Mouse (Mus musculus) heart, embryonic 16.5 days (tissue): ENCODE measurements at regions not wholly inside any gene's neighbourhood (a gene's known extent, or its start where the extent isn't known, plus 50 kb on each side); places are given as distances from the start of the nearest gene placed in this dataset.

Experiments used
- ATAC-seq: fragments of 200-750 bp; cut with Nextera tagmentation; replicated peaks from 2 replicates; pipeline ENCODE4 v1.8.0; 2017; ENCODE audit warnings: moderate number of reproducible peaks; ENCODE audit not compliant: insufficient read depth, low FRiP score; ENCODE audit errors: extremely low read depth
- H3K27ac ChIP-seq: fragments of 300-500 bp; sonication (generic); 2 replicates; pipeline ENCODE4 v1.5.1; 2014; ENCODE audit warnings: mild to moderate bottlenecking, low read length, control low read depth, moderate library complexity
- H3K27me3 ChIP-seq: fragments of 300-500 bp; sonication (generic); 2 replicates; pipeline ENCODE4 v1.6.1; 2014; ENCODE audit warnings: low read length, mixed read lengths; ENCODE audit not compliant: control insufficient read depth, insufficient read depth
- H3K36me3 ChIP-seq: fragments of 300-500 bp; sonication (generic); 2 replicates; pipeline ENCODE4 v1.6.1; 2014; ENCODE audit not compliant: control insufficient read depth, insufficient read depth
- H3K4me1 ChIP-seq: fragments of 300-500 bp; sonication (generic); 2 replicates; pipeline ENCODE4 v1.6.1; 2014; ENCODE audit warnings: low read length, mixed read lengths; ENCODE audit not compliant: control insufficient read depth, insufficient read depth
- H3K4me2 ChIP-seq: fragments of 300-500 bp; sonication (generic); 2 replicates; pipeline ENCODE4 v1.6.1; 2014; ENCODE audit warnings: low read depth, mild to moderate bottlenecking, control low read depth, low read length
- H3K4me3 ChIP-seq: fragments of 300-500 bp; sonication (generic); 2 replicates; pipeline ENCODE4 v1.5.1; 2014; ENCODE audit warnings: mild to moderate bottlenecking, control low read depth, low read length
- H3K9ac ChIP-seq: fragments of 300-500 bp; sonication (generic); 2 replicates; pipeline ENCODE4 v1.6.1; 2014; ENCODE audit warnings: low read length, control low read depth
- H3K9me3 ChIP-seq: fragments of 300-500 bp; sonication (generic); replicated peaks from 2 replicates; pipeline ENCODE4 v1.6.1; 2016; ENCODE audit warnings: low read length; ENCODE audit not compliant: control insufficient read depth
- whole genome bisulfite sequencing: fragments of 180-500 bp; shearing (Covaris S2); extraction: QIAGEN DNeasy Blood & Tissue Kit; methylation state at CpG from one replicate; pipeline ENCODE4 v1.1.7; 2014; 5-methylcytosine and 5-hydroxymethylcytosine counted together

- Histone ChIP-seq H3K36me3 (no peaks in the 10 kb centered on the region), H3K9me3 (no peaks in the 10 kb centered on the region), H3K4me1 (no peaks in the 10 kb centered on the region), H3K4me2 (no peak overlapping the region), H3K27me3 (no peaks in the 10 kb centered on the region), H3K27ac (no peak overlapping the region), H3K4me3 (no peak overlapping the region), H3K9ac (no peak overlapping the region)
- ATAC-seq = no peak
- WGBS = 70% methylated on average over 3 of the region's 3 CpGs
These were observed 277.5 kb upstream of the Camk1g start for GRCm38 (mm10) chr1:193647371-193648270.

DNA sequence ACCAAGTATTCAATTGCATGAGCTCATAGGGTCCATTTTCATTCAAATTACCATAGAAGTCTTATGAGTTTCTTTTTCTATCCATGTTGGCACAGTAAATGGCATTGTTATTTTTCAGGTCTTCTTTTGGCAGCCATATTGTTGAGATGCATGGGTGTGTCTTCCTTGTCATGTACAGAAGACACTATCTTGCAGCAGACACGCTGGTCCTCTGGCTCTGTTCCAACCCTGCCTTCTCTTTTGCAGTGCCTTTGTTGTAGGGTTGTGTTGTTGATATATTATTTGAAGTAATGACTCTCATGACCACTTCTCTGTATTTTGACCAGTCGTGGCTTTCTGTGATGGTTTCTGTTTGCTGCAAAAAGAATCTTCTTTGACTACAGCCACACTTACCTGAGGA, 274.4 kb upstream of the Camk1g start:
- Histone ChIP-seq H3K4me2 (no peak overlapping the region), H3K4me1 (no peaks in the 10 kb centered on the region), H3K27me3 (no peaks in the 10 kb centered on the region), H3K9me3 (no peaks in the 10 kb centered on the region), H3K36me3 (no peaks in the 10 kb centered on the region), H3K27ac (no peak overlapping the region), H3K4me3 (no peak overlapping the region), H3K9ac (no peak overlapping the region)
- 74% methylated on average over 2 of the region's 2 CpGs for WGBS
- ATAC-seq = no peak

GRCm38 (mm10) chr1:193636451-193636850, 266.4 kb upstream of the Camk1g start:
- H3K4me1 ChIP-seq = no peaks in the 10 kb centered on the region
- no peak for ATAC-seq
- no peaks in the 10 kb centered on the region for H3K36me3 ChIP-seq
- no peak overlapping the region for H3K9ac ChIP-seq
- H3K4me2 ChIP-seq = no peak overlapping the region
- H3K4me3 ChIP-seq = no peak overlapping the region
- no peak overlapping the region for H3K27ac ChIP-seq
- H3K9me3 ChIP-seq = no peaks in the 10 kb centered on the region
- 60% methylated on average over 5 of the region's 5 CpGs for WGBS
- no peaks in the 10 kb centered on the region for H3K27me3 ChIP-seq

GRCm38 (mm10) chr1:193632115-193632514, 262.0 kb upstream of the Camk1g start:
- no peak overlapping the region for H3K27ac ChIP-seq
- no peak for ATAC-seq
- 88% methylated on average over 2 of the region's 2 CpGs for WGBS
- H3K36me3 ChIP-seq = no peaks in the 10 kb centered on the region
- no peaks in the 10 kb centered on the region for H3K9me3 ChIP-seq
- no peak overlapping the region for H3K4me3 ChIP-seq
- no peak overlapping the region for H3K4me2 ChIP-seq
- H3K4me1 ChIP-seq = peaks cover 16% of the 10 kb centered on the region
- no peaks in the 10 kb centered on the region for H3K27me3 ChIP-seq
- no peak overlapping the region for H3K9ac ChIP-seq

GRCm38 (mm10) chr1:193629887-193630286, 259.8 kb upstream of the Camk1g start:
- peak overlapping the region; percentile 22; the same call in 1 of the 2 replicates for H3K4me2 ChIP-seq
- no peaks in the 10 kb centered on the region for H3K27me3 ChIP-seq
- no peaks in the 10 kb centered on the region for H3K9me3 ChIP-seq
- no peak overlapping the region for H3K4me3 ChIP-seq
- H3K9ac ChIP-seq = no peak overlapping the region
- WGBS = 22% methylated on average over 2 of the region's 2 CpGs
- 0 out of 2 replicates have a peak, but pooled peaks have one; percentile 53 for ATAC-seq
- peaks cover 25% of the 10 kb centered on the region for H3K4me1 ChIP-seq
- peak overlapping the region; percentile 58 for H3K27ac ChIP-seq
- no peaks in the 10 kb centered on the region for H3K36me3 ChIP-seq

GRCm38 (mm10) chr1:193626924-193627849, 257.1 kb upstream of the Camk1g start:
- Histone ChIP-seq H3K4me3 (no peak overlapping the region), H3K9me3 (no peaks in the 10 kb centered on the region), H3K27ac (no peak overlapping the region), H3K36me3 (no peaks in the 10 kb centered on the region), H3K4me2 (no peak overlapping the region), H3K9ac (no peak overlapping the region), H3K27me3 (no peaks in the 10 kb centered on the region), H3K4me1 (peaks cover 25% of the 10 kb centered on the region)
- no peak for ATAC-seq
- WGBS = 53% methylated on average over 16 of the region's 16 CpGs

DNA sequence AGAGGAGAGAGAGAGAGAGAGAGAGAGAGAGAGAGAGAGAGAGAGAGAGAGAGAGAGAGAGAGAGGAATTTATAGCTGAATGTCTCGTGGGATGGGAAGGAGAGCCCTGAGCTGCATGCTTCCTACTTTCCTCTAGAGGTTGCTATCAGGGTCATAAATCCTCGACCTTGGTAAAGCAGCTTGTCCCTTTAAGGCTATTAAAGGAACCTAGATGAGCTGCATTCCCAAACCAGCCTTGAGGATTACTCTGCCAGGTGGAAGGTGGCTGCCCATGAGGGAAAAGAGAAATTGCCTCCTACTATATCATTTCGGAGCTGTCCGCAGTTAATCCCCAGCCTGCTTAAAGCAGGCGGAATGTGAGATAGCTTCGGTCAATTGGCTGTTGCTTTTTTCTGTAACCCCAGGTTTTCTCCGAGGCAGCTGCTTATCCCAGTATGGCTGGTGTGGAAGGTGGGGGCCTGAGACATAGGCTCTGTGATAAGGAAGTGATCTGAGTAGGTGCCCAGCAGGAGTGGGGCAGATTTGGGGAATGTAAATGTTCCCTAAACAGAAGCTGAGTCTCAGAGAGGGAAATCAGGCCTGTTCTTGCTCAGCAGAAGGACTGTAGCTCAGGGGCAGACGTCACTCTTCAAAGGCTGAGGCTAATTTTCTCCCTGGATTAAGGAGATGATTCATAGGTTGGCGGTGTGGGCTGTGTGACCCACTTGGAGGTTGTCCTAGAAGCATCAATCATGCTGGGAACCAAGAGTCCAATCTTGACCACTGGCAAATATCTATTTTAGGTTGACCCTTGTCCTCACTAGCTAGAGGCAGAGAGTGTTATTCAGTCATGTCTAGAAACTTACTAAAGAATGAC, 255.2 kb upstream of the Camk1g start:
- no peak overlapping the region for H3K4me2 ChIP-seq
- no peak overlapping the region for H3K27ac ChIP-seq
- peaks cover 21% of the 10 kb centered on the region for H3K4me1 ChIP-seq
- no peaks in the 10 kb centered on the region for H3K9me3 ChIP-seq
- WGBS = 19% methylated on average over 9 of the region's 9 CpGs
- no peaks in the 10 kb centered on the region for H3K27me3 ChIP-seq
- no peak overlapping the region for H3K4me3 ChIP-seq
- no peak for ATAC-seq
- H3K36me3 ChIP-seq = no peaks in the 10 kb centered on the region
- no peak overlapping the region for H3K9ac ChIP-seq

DNA sequence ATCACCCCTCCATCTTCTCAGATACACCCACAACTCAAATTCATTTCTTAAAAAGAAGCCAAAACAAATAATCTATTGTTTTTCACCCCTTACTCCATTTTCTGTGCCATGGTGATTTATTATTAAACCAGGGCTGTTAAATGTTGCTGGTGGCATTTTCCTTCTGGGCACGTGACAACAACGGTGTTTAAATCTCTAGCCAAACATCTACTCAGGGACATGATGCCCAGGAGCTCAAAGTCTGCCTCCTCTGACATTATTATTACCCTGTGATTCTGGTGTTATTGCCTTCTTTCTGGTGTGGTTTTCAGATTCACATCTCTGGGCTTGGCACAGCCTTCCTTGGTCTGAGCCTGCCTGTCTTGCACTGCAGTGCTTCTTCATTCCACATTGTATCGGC, 253.5 kb upstream of the Camk1g start:
- H3K4me2 ChIP-seq = no peak overlapping the region
- H3K36me3 ChIP-seq = no peaks in the 10 kb centered on the region
- no peak overlapping the region for H3K27ac ChIP-seq
- ATAC-seq = no peak
- H3K4me1 ChIP-seq = peaks cover 11% of the 10 kb centered on the region
- H3K9me3 ChIP-seq = no peaks in the 10 kb centered on the region
- H3K4me3 ChIP-seq = no peak overlapping the region
- whole genome bisulfite sequencing = 88% methylated on average over 3 of the region's 3 CpGs
- H3K27me3 ChIP-seq = no peaks in the 10 kb centered on the region
- H3K9ac ChIP-seq = no peak overlapping the region
